Mouse (Mus musculus): ENCODE measurements around the gene Zfp712. TPM values are rescaled to one million over a fixed set of nuclear protein-coding genes. Genes with fewer than 3 reads are reported as not detected.

Zfp712 gene
- polyA plus RNA-seq (2012; rRNA removed), result 0.15 and 0.18 TPM in 2 replicates

- peak within 1 kb of the TSS; percentile 91 for H3K4me3 ChIP-seq (ENCODE audit: extremely low read depth, insufficient read depth, insufficient read length)
- H3K36me3 ChIP-seq (ENCODE audit: control insufficient read depth, insufficient read depth, low read length), result no peaks in the 10 kb centered on the region
- H3K27ac ChIP-seq (ENCODE audit: insufficient read depth, low read length), result peak within 1 kb of the TSS; percentile 58; the same call in 1 of the 2 replicates
- H3K4me1 ChIP-seq (ENCODE audit: control insufficient read depth, insufficient read depth, insufficient read length), result no peaks in the 10 kb centered on the region
- DNase-seq (ENCODE audit: low read depth in 1 of 2, low spot score in 2 of 2), result peak; percentile 65 to 85
- peak; percentile 34; the same call in 1 of the 2 replicates for TF ChIP-seq POLR2A (IDR thresholded peaks at IDR 0.05; ENCODE audit: low read depth, low read length)
- no peak for TF ChIP-seq CTCF (IDR thresholded peaks at IDR 0.05; ENCODE audit: extremely low read depth, insufficient read depth, insufficient read length, insufficient replicate concordance)
- no peaks in the 10 kb centered on the region for H3K27me3 ChIP-seq (ENCODE audit: control insufficient read depth, insufficient read depth, low read length)
- under 1% methylated on average over 27 of the region's 27 CpGs for WGBS
Observed at GRCm38 (mm10) chr13:67060786-67061358, at the start of gene Zfp712. Gene Zfp712 (minus strand): TSS chr13:67061170.

DNA sequence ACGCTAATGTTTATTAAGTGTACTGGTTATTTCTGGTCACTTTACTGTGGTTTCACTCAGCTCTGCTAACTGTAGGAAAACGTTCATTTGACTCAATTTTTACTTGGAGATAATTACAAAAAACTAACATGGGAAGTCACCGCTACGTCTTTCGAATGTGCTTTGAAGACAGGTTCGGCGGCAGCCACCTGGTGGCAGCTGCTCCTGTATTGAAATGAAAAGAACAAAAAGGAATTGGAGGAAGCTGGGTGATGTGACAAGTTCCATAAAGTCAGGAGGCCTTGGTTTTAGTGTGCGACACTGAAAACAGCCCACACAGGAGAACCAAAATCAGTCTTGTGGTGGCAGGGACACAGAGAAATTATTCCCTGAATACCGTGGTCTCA lies 47.8 kb upstream of the Zfp712 start:
- Histone ChIP-seq H3K4me1 (ENCODE audit: control insufficient read depth, insufficient read depth, insufficient read length) (peaks cover 9% of the 10 kb centered on the region; the same call in 1 of the 2 replicates), H3K36me3 (ENCODE audit: control insufficient read depth, insufficient read depth, low read length) (no peaks in the 10 kb centered on the region; the same call in 1 of the 2 replicates), H3K4me3 (ENCODE audit: extremely low read depth, insufficient read depth, insufficient read length) (peak overlapping the region; percentile 26; the same call in 1 of the 2 replicates), H3K27me3 (ENCODE audit: control insufficient read depth, insufficient read depth, low read length) (peaks cover 2% of the 10 kb centered on the region; the same call in 1 of the 2 replicates), H3K27ac (ENCODE audit: insufficient read depth, low read length) (0 out of 2 replicates have a peak overlapping the region, but pooled peaks have one; percentile 22)
- DNase-seq (ENCODE audit: low read depth in 1 of 2, low spot score in 2 of 2), result peak in 1 of 2 experiments; percentile 47
- TF ChIP-seq POLR2A (IDR thresholded peaks at IDR 0.05; ENCODE audit: low read depth, low read length) (no peak), CTCF (IDR thresholded peaks at IDR 0.05; ENCODE audit: extremely low read depth, insufficient read depth, insufficient read length, insufficient replicate concordance) (peak; percentile 24; the same call in 1 of the 2 replicates)
- whole genome bisulfite sequencing, result 3% methylated on average over 9 of the region's 9 CpGs

GRCm38 (mm10) chr13:67108194-67108820 lies 47.3 kb upstream of the Zfp712 start, which contains the start of gene Gm28557:
Gene Gm28557 (minus strand): TSS chr13:67108604.
- Histone ChIP-seq H3K4me3 (ENCODE audit: extremely low read depth, insufficient read depth, insufficient read length) (peak within 1 kb of the TSS; percentile 93), H3K36me3 (ENCODE audit: control insufficient read depth, insufficient read depth, low read length) (no peaks in the 10 kb centered on the region; the same call in 1 of the 2 replicates), H3K27ac (ENCODE audit: insufficient read depth, low read length) (peak within 1 kb of the TSS; percentile 83), H3K4me1 (ENCODE audit: control insufficient read depth, insufficient read depth, insufficient read length) (peaks cover 9% of the 10 kb centered on the region; the same call in 1 of the 2 replicates), H3K27me3 (ENCODE audit: control insufficient read depth, insufficient read depth, low read length) (peaks cover 2% of the 10 kb centered on the region; the same call in 1 of the 2 replicates)
- DNase-seq (ENCODE audit: low read depth in 1 of 2, low spot score in 2 of 2), result peak; percentile 85 to 96
- peak; percentile 45; the same call in 1 of the 2 replicates for TF ChIP-seq CTCF (IDR thresholded peaks at IDR 0.05; ENCODE audit: extremely low read depth, insufficient read depth, insufficient read length, insufficient replicate concordance)
- TF ChIP-seq POLR2A (IDR thresholded peaks at IDR 0.05; ENCODE audit: low read depth, low read length), result no peak; the same call in 1 of the 2 replicates
- under 1% methylated on average over 17 of the region's 17 CpGs for WGBS

GRCm38 (mm10) chr13:67107681-67108080 lies 46.7 kb upstream of the Zfp712 start:
- 55% methylated on average over 9 of the region's 9 CpGs for WGBS
- Histone ChIP-seq H3K27ac (ENCODE audit: insufficient read depth, low read length) (no peak overlapping the region), H3K4me1 (ENCODE audit: control insufficient read depth, insufficient read depth, insufficient read length) (peaks cover 9% of the 10 kb centered on the region; the same call in 1 of the 2 replicates), H3K36me3 (ENCODE audit: control insufficient read depth, insufficient read depth, low read length) (no peaks in the 10 kb centered on the region; the same call in 1 of the 2 replicates), H3K4me3 (ENCODE audit: extremely low read depth, insufficient read depth, insufficient read length) (no peak overlapping the region; the same call in 1 of the 2 replicates), H3K27me3 (ENCODE audit: control insufficient read depth, insufficient read depth, low read length) (peaks cover 2% of the 10 kb centered on the region; the same call in 1 of the 2 replicates)
- no peak for DNase-seq (ENCODE audit: low read depth in 1 of 2, low spot score in 2 of 2)
- TF ChIP-seq CTCF (IDR thresholded peaks at IDR 0.05; ENCODE audit: extremely low read depth, insufficient read depth, insufficient read length, insufficient replicate concordance) (no peak), POLR2A (IDR thresholded peaks at IDR 0.05; ENCODE audit: low read depth, low read length) (no peak)

GRCm38 (mm10) chr13:67097876-67098275 lies 36.9 kb upstream of the Zfp712 start, which contains the start of gene Zfp708:
Gene Zfp708 (minus strand): TSS chr13:67097976.
- Histone ChIP-seq H3K27ac (ENCODE audit: insufficient read depth, low read length) (no peak within 1 kb of the TSS), H3K4me3 (ENCODE audit: extremely low read depth, insufficient read depth, insufficient read length) (no peak within 1 kb of the TSS), H3K36me3 (ENCODE audit: control insufficient read depth, insufficient read depth, low read length) (no peaks in the 10 kb centered on the region; the same call in 1 of the 2 replicates), H3K27me3 (ENCODE audit: control insufficient read depth, insufficient read depth, low read length) (no peaks in the 10 kb centered on the region), H3K4me1 (ENCODE audit: control insufficient read depth, insufficient read depth, insufficient read length) (no peaks in the 10 kb centered on the region)
- DNase-seq (ENCODE audit: low read depth in 1 of 2, low spot score in 2 of 2), result no peak
- WGBS, result 90% methylated on average over 10 of the region's 10 CpGs
- TF ChIP-seq CTCF (IDR thresholded peaks at IDR 0.05; ENCODE audit: extremely low read depth, insufficient read depth, insufficient read length, insufficient replicate concordance) (no peak), POLR2A (IDR thresholded peaks at IDR 0.05; ENCODE audit: low read depth, low read length) (no peak)

DNA sequence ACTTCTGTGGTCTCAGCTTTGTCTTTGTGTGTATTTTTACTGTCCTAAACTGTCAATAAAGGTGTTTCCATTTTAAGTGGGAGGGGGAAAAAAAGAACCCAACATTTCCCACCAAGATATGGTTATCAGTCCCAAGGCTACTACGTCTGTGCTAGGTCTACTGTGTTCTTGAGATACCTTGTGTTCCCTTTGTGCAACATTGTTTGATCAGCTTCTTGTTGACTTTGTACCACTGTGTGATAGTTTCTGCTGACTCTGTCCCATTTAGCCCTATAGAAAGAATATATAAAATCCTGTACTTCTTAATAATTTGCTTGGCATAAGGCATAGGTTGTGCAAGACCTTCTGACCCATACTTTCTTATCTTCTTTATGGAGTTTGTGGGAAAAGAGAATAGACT lies 29.2 kb upstream of the Zfp712 start:
- TF ChIP-seq POLR2A (IDR thresholded peaks at IDR 0.05; ENCODE audit: low read depth, low read length), result no peak
- no peak for TF ChIP-seq CTCF (IDR thresholded peaks at IDR 0.05; ENCODE audit: extremely low read depth, insufficient read depth, insufficient read length, insufficient replicate concordance)
- 81% methylated on average over 1 of the region's 1 CpGs for WGBS
- Histone ChIP-seq H3K4me1 (ENCODE audit: control insufficient read depth, insufficient read depth, insufficient read length) (no peaks in the 10 kb centered on the region), H3K36me3 (ENCODE audit: control insufficient read depth, insufficient read depth, low read length) (no peaks in the 10 kb centered on the region), H3K4me3 (ENCODE audit: extremely low read depth, insufficient read depth, insufficient read length) (no peak overlapping the region), H3K27me3 (ENCODE audit: control insufficient read depth, insufficient read depth, low read length) (no peaks in the 10 kb centered on the region), H3K27ac (ENCODE audit: insufficient read depth, low read length) (no peak overlapping the region)
- DNase-seq (ENCODE audit: low read depth in 1 of 2, low spot score in 2 of 2), result no peak
